Mouse (Mus musculus): Measurements from ENCODE around the gene 2610528J11Rik.

DNA sequence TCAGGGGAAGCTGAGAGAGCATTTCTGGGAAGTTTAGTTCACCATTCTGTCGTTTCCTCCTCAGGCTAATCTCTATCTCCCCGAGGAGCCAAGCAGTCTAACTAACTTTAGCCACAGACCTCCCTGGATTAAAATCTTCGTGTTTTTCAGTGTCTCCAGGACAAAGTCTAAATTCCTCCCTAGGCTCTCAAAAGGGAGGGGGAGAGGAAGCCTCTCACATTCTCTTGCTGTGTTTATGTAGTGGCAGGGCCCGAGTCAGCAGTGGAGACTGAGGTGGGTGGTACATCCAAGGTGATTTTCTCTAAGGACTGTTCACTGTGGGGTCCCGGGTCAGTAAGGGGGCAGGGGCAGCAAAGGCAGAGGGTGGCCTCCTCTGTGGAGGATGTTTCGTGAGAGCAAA lies 11.0 kb downstream of the 2610528J11Rik start:
- no peak for TF ChIP-seq CTCF (IDR thresholded peaks at IDR 0.05; ENCODE audit: borderline replicate concordance, insufficient read depth, low read depth, low read length)
- no peak for TF ChIP-seq POLR2A (IDR thresholded peaks at IDR 0.05; ENCODE audit: borderline replicate concordance, insufficient read depth, low read length)

Measured in cerebellum, adult 2 months (tissue).